Mouse (Mus musculus): ENCODE results near the gene Luc7l2.

GRCm38 (mm10) chr6:38532500-38533420, 18.4 kb upstream of the Luc7l2 start:
- TF ChIP-seq MYOD1 (IDR thresholded peaks at IDR 0.05; ENCODE audit: control insufficient read depth in 1 of 3, insufficient read length in 2 of 3, low read depth in 2 of 3) (no peak), POLR2A (IDR thresholded peaks at IDR 0.05; ENCODE audit: insufficient read length, low read depth) (no peak), MAX (IDR thresholded peaks at IDR 0.05; ENCODE audit: low read depth) (no peak), SRF (IDR thresholded peaks at IDR 0.05; ENCODE audit: control insufficient read depth, insufficient read length, low read depth) (no peak), E2F4 (IDR thresholded peaks at IDR 0.05; ENCODE audit: insufficient read depth) (no peak), CEBPB (IDR thresholded peaks at IDR 0.05; ENCODE audit: insufficient read depth, poor library complexity, severe bottlenecking) (no peak), TCF12 (IDR thresholded peaks at IDR 0.05; ENCODE audit: insufficient read depth, poor library complexity, severe bottlenecking) (no peak)

Measured in myocyte (in vitro differentiated cells).